Mouse (Mus musculus) thymus, adult 2 months (tissue): Measurements from ENCODE around the gene Hspb7. TPM values are rescaled to one million over a fixed set of nuclear protein-coding genes. Genes with fewer than 3 reads are reported as not detected.

ENCODE experiments used
- DNase-seq: peaks from one replicate; pipeline ENCODE4 v3.0.0; 2021
- H3K27ac ChIP-seq: fragments of 200-500 bp; 2 replicates; pipeline ENCODE4 v1.5.1; 2012; ENCODE audit warnings: low read length, control low read depth; ENCODE audit not compliant: control insufficient read depth, insufficient read depth
- H3K27me3 ChIP-seq: fragments of 200-500 bp; 2 replicates; pipeline ENCODE4 v1.6.1; 2012; ENCODE audit warnings: mild to moderate bottlenecking, low read length, moderate library complexity, mixed read lengths; ENCODE audit not compliant: control insufficient read depth, insufficient read depth
- H3K36me3 ChIP-seq: fragments of 200-500 bp; 2 replicates; pipeline ENCODE4 v1.6.1; 2012; ENCODE audit warnings: mild to moderate bottlenecking, low read length, moderate library complexity; ENCODE audit not compliant: control insufficient read depth, insufficient read depth
- H3K4me1 ChIP-seq: fragments of 200-500 bp; replicated peaks from 2 replicates; pipeline ENCODE4 v1.6.1; 2012; ENCODE audit warnings: low read length; ENCODE audit not compliant: control insufficient read depth, insufficient read depth
- H3K4me3 ChIP-seq: fragments of 200-500 bp; 2 replicates; pipeline ENCODE4 v1.5.1; 2012; ENCODE audit warnings: mild to moderate bottlenecking, low read length, control low read depth, moderate library complexity; ENCODE audit not compliant: control insufficient read depth, insufficient read depth
- CTCF ChIP-seq: fragments of 200-500 bp; IDR thresholded peaks from 2 replicates; pipeline ENCODE4 v1.5.1; 2012; ENCODE audit warnings: mild to moderate bottlenecking, control low read depth, low read length, moderate library complexity, borderline replicate concordance; ENCODE audit not compliant: control insufficient read depth, poor library complexity, insufficient read depth; ENCODE audit errors: extremely low read depth
- POLR2A ChIP-seq: fragments of 200-500 bp; IDR thresholded peaks from 2 replicates; pipeline ENCODE4 v1.6.1; 2012; ENCODE audit warnings: mild to moderate bottlenecking, low read length, control low read depth, moderate library complexity; ENCODE audit not compliant: control insufficient read depth, poor library complexity, insufficient read depth; ENCODE audit errors: extremely low read depth
- WGBS: fragments of 180-500 bp; shearing (Covaris S2); methylation state at CpG from one replicate; pipeline ENCODE4 v1.1.7; 2018; 5-methylcytosine and 5-hydroxymethylcytosine counted together
- polyA plus RNA-seq: library from polyadenylated mRNA; depleted of rRNA; stranded (reverse); fragments of >200 nt; gene quantifications from 2 replicates; pipeline ENCODE4 v1.2.3, GENCODE M21; 2012

The Hspb7 gene
- polyA plus RNA-seq, 1 experiment, result 36.2 TPM

DNA sequence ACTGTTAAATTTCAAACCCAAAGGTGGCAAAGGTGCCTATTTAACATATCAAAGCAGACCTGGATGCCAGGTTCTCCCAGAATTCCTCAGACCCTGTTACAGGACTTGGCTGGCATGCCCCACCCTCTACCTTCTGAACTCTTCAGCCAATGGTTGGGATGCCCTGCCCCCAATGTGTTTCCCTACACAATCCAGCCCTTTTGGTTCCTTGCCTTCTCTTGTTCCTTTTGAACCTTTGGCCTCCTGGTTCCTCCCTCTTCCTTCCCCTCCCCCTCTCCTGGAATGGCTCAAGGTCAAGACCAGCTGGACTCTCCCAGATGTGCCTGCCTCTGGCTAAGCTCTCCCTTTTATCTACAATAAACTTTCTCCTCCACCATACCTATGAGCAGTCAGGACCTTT, 20.3 kb downstream of the Hspb7 start:
- Histone ChIP-seq H3K27ac (no peak overlapping the region), H3K36me3 (no peaks in the 10 kb centered on the region), H3K27me3 (no peaks in the 10 kb centered on the region), H3K4me1 (peaks cover 10% of the 10 kb centered on the region), H3K4me3 (no peak overlapping the region)
- DNase-seq, result no peak
- TF ChIP-seq CTCF (no peak), POLR2A (no peak)

DNA sequence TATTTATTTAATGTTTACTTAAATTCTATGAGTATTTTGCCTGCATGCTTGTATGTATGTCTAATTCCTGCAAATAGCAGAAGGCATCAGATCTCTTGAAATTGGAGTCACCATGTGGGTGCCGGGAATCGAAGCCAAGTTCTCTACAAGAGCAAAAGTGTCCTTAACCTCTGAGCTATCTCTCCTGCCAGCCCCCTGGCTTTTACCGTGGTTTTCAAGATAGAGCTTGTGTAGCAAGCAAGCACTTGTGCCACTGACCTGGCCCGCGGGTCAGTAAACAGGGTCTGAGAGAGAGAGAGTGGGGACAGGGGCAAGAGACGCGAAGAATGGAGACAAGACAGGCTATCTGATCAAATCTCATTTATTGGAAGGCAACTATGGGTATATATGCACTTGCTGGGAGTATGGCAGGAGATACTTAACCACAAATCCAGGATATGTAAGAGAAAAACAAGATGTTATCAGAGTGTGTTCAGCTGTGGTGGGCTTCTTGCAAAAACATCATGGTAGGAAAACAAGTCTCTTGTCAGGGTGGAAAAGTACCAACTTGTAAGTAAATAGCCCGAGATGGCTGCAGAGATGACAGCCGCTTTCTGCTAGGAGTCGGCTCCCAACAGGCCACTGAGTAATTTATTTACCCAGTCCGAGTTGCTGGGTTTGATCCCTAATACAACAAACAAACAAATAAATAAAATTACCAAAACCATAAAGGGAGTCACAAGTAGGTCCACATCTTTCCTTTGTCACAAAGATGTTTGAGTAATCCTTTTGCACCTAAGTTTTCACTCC, 23.3 kb downstream of the Hspb7 start:
- Histone ChIP-seq H3K4me3 (peak overlapping the region; percentile 86), H3K27ac (no peak overlapping the region), H3K36me3 (peaks cover 12% of the 10 kb centered on the region), H3K4me1 (peaks cover 21% of the 10 kb centered on the region), H3K27me3 (no peaks in the 10 kb centered on the region)
- no peak for DNase-seq
- 45% methylated on average over 11 of the region's 11 CpGs for WGBS
- TF ChIP-seq CTCF, result no peak
- TF ChIP-seq POLR2A, result no peak

GRCm38 (mm10) chr4:141444451-141445327, 24.1 kb downstream of the Hspb7 start, which contains the start of gene Zbtb17:
TSS of gene Zbtb17 (plus strand) at chr4:141444654.
- TF ChIP-seq CTCF (0 out of 2 replicates have a peak, but pooled peaks have one; percentile 31), POLR2A (peak; percentile 35; the same call in 1 of the 2 replicates)
- under 1% methylated on average over 98 of the region's 102 CpGs for WGBS
- Histone ChIP-seq H3K4me1 (peaks cover 21% of the 10 kb centered on the region), H3K36me3 (peaks cover 14% of the 10 kb centered on the region), H3K27me3 (no peaks in the 10 kb centered on the region), H3K27ac (no peak within 1 kb of the TSS), H3K4me3 (peak within 1 kb of the TSS; percentile 86)
- DNase-seq, result peak; percentile 90

DNA sequence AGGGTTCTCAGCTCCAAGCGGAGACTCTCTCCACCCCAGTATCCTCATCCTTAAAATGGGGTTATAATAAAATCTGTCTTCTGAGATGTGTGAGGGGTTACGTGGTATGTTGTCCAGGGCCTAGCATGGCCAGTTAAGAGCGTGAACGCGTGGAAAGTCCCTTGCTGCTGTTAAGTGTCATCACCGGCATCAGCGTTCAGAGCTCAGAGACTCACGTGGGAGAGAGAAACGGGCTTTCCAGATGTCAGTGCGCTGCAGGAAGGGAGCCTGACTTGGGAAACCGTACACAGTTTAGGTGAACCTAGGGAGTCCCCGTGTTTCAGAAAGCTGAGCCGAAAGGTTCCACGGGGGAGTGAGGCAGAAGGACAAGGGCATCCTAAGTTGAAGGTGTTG, 24.7 kb downstream of the Hspb7 start:
- Histone ChIP-seq H3K4me1 (peaks cover 21% of the 10 kb centered on the region), H3K27ac (no peak overlapping the region), H3K4me3 (peak overlapping the region; percentile 86), H3K36me3 (peaks cover 14% of the 10 kb centered on the region), H3K27me3 (no peaks in the 10 kb centered on the region)
- DNase-seq, result no peak
- TF ChIP-seq POLR2A (no peak), CTCF (no peak)
- WGBS, result 25% methylated on average over 14 of the region's 14 CpGs

DNA sequence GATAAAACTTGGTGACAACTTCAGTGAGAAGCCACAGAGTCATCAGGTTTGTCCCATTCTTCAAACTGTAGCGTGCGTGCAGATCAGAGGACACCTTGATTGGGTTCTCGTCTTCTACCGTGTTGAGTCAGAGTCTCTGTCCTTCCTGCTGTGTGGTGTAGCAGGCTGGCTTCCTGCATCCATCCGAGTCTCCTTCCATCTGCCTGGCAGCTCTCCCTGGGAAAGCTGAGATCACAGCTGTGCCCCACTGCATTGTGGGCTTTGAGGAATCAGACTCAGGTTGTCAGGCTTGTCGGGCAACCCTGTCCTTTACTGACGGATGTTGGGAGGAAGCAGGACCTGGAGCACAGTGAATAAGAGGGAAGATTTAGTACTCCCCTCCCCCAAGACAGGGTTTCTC, 25.6 kb downstream of the Hspb7 start:
- no peak for DNase-seq
- TF ChIP-seq CTCF, result no peak
- 89% methylated on average over 7 of the region's 7 CpGs for WGBS
- H3K4me1 ChIP-seq, result peaks cover 21% of the 10 kb centered on the region
- no peak overlapping the region for H3K4me3 ChIP-seq
- no peak overlapping the region for H3K27ac ChIP-seq
- H3K36me3 ChIP-seq, result peaks cover 14% of the 10 kb centered on the region
- H3K27me3 ChIP-seq, result no peaks in the 10 kb centered on the region

- TF ChIP-seq CTCF (no peak), POLR2A (no peak)
- H3K27ac ChIP-seq, result no peak overlapping the region
- H3K27me3 ChIP-seq, result no peaks in the 10 kb centered on the region
- H3K36me3 ChIP-seq, result peaks cover 14% of the 10 kb centered on the region
- peaks cover 27% of the 10 kb centered on the region for H3K4me1 ChIP-seq
- DNase-seq, result no peak
- 93% methylated on average over 2 of the region's 2 CpGs for WGBS
- H3K4me3 ChIP-seq, result no peak overlapping the region
Observed at GRCm38 (mm10) chr4:141451251-141451650, 30.7 kb downstream of the Hspb7 start.
